Mouse (Mus musculus): ENCODE data around the gene Clec9a. TPM values are rescaled to one million over a fixed set of nuclear protein-coding genes. Genes with fewer than 3 reads are reported as not detected.

Clec9a gene
- polyA plus RNA-seq, 1 experiment = 0.33 TPM

DNA sequence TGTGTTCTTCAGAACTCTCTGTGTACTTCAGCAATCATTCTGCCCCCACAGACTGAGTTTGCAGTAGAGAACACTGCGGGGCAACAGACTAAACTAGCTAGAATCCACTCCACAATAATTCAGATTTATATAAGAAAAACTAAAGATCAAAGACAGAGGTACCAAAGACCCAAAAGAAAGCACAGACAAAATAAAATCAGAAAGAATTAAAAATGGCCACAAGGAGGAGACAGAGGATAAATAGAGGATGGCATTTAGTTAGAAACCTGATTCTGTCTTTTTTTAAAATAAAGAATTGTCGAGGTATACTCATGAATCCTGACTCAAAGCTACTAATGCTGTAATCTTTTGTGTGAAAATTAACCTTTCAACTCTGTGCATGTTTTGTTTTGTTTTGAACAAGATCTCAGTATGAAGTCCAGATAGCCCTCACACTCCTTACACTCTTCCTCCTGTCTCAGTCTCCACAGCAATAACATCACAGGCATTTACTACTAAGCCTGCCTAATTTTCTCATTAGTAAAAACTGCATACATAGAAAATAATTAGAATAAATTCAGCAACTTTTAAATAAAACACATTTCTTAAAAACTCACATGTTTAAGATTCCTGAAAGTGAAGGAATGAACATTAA, 15.5 kb upstream of the Clec9a start:
- peak; percentile 49 for DNase-seq (ENCODE audit: low read depth)
- no peak for TF ChIP-seq POLR2A (IDR thresholded peaks at IDR 0.05; ENCODE audit: borderline replicate concordance, extremely low read depth, insufficient read depth, insufficient read length, poor library complexity, severe bottlenecking)
- TF ChIP-seq CTCF (IDR thresholded peaks at IDR 0.05; ENCODE audit: borderline replicate concordance, extremely low read depth, insufficient read depth, insufficient read length) = peak; percentile 20; the same call in 1 of the 2 replicates

GRCm38 (mm10) chr6:129393732-129394131, 14.9 kb upstream of the Clec9a start:
- TF ChIP-seq CTCF (IDR thresholded peaks at IDR 0.05; ENCODE audit: borderline replicate concordance, extremely low read depth, insufficient read depth, insufficient read length) = no peak
- no peak for DNase-seq (ENCODE audit: low read depth)

DNA sequence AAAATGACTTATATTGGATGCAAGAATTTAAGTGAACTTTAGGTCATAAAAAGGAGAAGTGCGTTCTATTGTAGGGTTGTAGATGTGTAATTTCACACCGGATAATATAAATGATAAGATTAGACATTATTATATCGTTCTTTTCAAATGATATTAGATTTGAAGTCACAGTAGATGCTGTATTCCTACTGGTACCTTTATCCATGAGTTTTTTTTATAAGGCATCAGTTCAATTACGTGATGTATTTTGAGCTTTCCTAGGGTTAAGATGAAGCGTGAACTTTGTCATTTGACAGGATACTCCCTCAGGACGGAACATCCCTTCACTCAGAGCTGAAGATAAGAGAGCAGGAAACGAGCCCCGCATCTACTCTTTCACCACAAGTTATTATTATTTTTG, 11.7 kb upstream of the Clec9a start, which contains the start of gene Clec1b:
TSS of gene Clec1b (plus strand) at position 301 of the 400 bp plus-strand sequence.
- TF ChIP-seq CTCF (IDR thresholded peaks at IDR 0.05; ENCODE audit: borderline replicate concordance, extremely low read depth, insufficient read depth, insufficient read length) (no peak), POLR2A (IDR thresholded peaks at IDR 0.05; ENCODE audit: borderline replicate concordance, extremely low read depth, insufficient read depth, insufficient read length, poor library complexity, severe bottlenecking) (no peak)
- DNase-seq (ENCODE audit: low read depth) = no peak

GRCm38 (mm10) chr6:129399945-129400344, 8.7 kb upstream of the Clec9a start:
- DNase-seq (ENCODE audit: low read depth) = no peak
- TF ChIP-seq CTCF (IDR thresholded peaks at IDR 0.05; ENCODE audit: borderline replicate concordance, extremely low read depth, insufficient read depth, insufficient read length) = no peak
- no peak for TF ChIP-seq POLR2A (IDR thresholded peaks at IDR 0.05; ENCODE audit: borderline replicate concordance, extremely low read depth, insufficient read depth, insufficient read length, poor library complexity, severe bottlenecking)

DNA sequence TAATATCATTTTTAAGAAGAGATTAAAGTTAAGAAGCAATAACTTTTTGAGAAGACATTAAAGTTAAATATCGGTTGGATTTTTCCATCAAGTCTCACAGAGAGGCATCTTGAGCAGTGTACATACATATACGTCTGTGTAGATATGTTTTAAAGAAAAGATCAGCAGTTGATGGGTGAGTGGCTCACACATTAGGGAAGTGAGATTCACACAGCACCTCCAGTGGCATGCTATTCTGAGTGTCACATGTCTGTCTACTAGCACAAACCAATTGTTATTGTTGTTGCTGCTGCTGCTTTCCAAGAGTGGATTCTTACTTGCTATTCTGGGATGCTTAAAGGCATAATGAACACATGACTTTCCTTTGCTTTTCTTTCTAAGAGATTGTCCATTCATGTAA, 6.3 kb upstream of the Clec9a start:
- TF ChIP-seq POLR2A (IDR thresholded peaks at IDR 0.05; ENCODE audit: borderline replicate concordance, extremely low read depth, insufficient read depth, insufficient read length, poor library complexity, severe bottlenecking) (no peak), CTCF (IDR thresholded peaks at IDR 0.05; ENCODE audit: borderline replicate concordance, extremely low read depth, insufficient read depth, insufficient read length) (no peak)
- no peak for DNase-seq (ENCODE audit: low read depth)

DNA sequence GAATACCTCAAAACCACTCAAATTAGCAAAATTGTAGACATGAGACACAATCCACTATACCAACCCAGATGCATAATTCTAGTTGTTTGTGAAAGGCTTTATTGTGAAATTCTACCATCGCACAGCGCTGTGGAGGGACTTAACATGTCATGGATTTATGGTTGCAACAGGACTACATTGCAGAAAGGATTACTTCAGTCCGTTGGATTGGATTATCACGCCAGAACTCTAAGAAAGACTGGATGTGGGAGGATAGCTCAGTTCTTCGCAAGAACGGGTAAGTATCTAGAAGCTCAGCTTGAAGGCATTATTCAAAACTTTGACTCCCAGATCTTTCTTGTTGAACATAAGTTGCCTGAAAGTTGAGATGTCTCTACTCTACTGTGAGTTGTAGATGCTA, 5.3 kb upstream of the Clec9a start:
- TF ChIP-seq POLR2A (IDR thresholded peaks at IDR 0.05; ENCODE audit: borderline replicate concordance, extremely low read depth, insufficient read depth, insufficient read length, poor library complexity, severe bottlenecking) = no peak
- TF ChIP-seq CTCF (IDR thresholded peaks at IDR 0.05; ENCODE audit: borderline replicate concordance, extremely low read depth, insufficient read depth, insufficient read length) = no peak
- no peak for DNase-seq (ENCODE audit: low read depth)

GRCm38 (mm10) chr6:129405999-129406398, 2.7 kb upstream of the Clec9a start:
- no peak for TF ChIP-seq CTCF (IDR thresholded peaks at IDR 0.05; ENCODE audit: borderline replicate concordance, extremely low read depth, insufficient read depth, insufficient read length)
- no peak for TF ChIP-seq POLR2A (IDR thresholded peaks at IDR 0.05; ENCODE audit: borderline replicate concordance, extremely low read depth, insufficient read depth, insufficient read length, poor library complexity, severe bottlenecking)
- DNase-seq (ENCODE audit: low read depth) = no peak

GRCm38 (mm10) chr6:129407324-129407723, 1.3 kb upstream of the Clec9a start:
- no peak for TF ChIP-seq POLR2A (IDR thresholded peaks at IDR 0.05; ENCODE audit: borderline replicate concordance, extremely low read depth, insufficient read depth, insufficient read length, poor library complexity, severe bottlenecking)
- TF ChIP-seq CTCF (IDR thresholded peaks at IDR 0.05; ENCODE audit: borderline replicate concordance, extremely low read depth, insufficient read depth, insufficient read length) = no peak
- DNase-seq (ENCODE audit: low read depth) = no peak

- DNase-seq (ENCODE audit: low read depth) = peak; percentile 37
- TF ChIP-seq CTCF (IDR thresholded peaks at IDR 0.05; ENCODE audit: borderline replicate concordance, extremely low read depth, insufficient read depth, insufficient read length) = no peak
- TF ChIP-seq POLR2A (IDR thresholded peaks at IDR 0.05; ENCODE audit: borderline replicate concordance, extremely low read depth, insufficient read depth, insufficient read length, poor library complexity, severe bottlenecking) = no peak
Observed at GRCm38 (mm10) chr6:129414177-129414576, 5.5 kb downstream of the Clec9a start.

- DNase-seq (ENCODE audit: low read depth) = no peak
- TF ChIP-seq POLR2A (IDR thresholded peaks at IDR 0.05; ENCODE audit: borderline replicate concordance, extremely low read depth, insufficient read depth, insufficient read length, poor library complexity, severe bottlenecking) (no peak), CTCF (IDR thresholded peaks at IDR 0.05; ENCODE audit: borderline replicate concordance, extremely low read depth, insufficient read depth, insufficient read length) (no peak)
Observed at GRCm38 (mm10) chr6:129422311-129422710, 13.6 kb downstream of the Clec9a start.

DNA sequence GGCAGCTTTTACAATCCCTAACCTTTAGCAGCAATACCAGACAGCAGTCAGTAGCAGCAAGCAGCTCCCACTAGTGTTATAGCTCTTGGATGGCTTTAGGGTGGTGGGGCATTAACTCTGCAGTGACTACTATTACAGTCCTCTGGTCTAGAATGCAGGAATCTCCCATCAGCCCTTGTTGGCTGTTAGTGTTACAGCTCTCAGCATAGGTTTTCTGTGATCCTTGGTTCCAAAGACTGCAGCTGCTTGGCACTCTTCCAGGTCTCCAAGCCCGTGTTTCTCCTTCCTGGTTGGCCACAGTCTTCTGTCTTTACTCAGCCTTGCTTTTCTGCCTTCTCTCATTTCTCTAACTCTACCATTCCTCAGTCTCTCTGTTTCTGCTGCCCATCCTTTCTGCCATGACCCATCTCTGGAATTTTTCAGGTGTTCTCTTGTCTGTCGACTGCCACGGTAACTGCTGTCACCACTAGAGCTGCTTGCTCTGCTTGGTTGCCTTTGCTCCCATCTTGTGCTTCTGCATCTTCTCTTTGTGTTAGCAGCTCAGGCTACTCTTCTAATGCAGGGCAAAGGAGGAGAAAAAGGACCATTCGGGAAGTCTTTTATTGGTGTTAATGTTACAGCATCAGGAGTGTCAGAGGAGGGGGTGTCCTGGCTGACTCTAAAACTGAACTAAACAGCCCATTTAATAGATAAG, 14.5 kb downstream of the Clec9a start:
- DNase-seq (ENCODE audit: low read depth) = peak; percentile 67
- TF ChIP-seq CTCF (IDR thresholded peaks at IDR 0.05; ENCODE audit: borderline replicate concordance, extremely low read depth, insufficient read depth, insufficient read length) = no peak
- no peak for TF ChIP-seq POLR2A (IDR thresholded peaks at IDR 0.05; ENCODE audit: borderline replicate concordance, extremely low read depth, insufficient read depth, insufficient read length, poor library complexity, severe bottlenecking)

DNA sequence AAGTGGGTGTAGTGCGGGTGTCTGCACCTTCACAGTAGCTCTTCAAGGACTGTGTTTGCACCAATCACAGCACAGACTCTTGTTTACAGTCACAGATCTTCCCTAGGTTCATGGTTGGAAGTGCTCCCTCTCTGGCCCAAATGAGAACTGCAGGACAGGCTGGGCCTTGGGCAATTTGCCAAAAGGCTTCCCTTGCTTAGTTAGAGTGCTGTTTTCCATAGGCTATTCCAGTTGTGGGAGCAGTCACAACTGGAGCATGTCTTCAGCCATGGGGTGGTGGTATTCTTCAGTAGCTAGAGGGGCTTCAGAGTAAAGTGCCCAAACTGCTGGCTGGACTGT, 15.0 kb downstream of the Clec9a start:
- TF ChIP-seq POLR2A (IDR thresholded peaks at IDR 0.05; ENCODE audit: borderline replicate concordance, extremely low read depth, insufficient read depth, insufficient read length, poor library complexity, severe bottlenecking) (no peak), CTCF (IDR thresholded peaks at IDR 0.05; ENCODE audit: borderline replicate concordance, extremely low read depth, insufficient read depth, insufficient read length) (peak; percentile 88)
- peak; percentile 81 for DNase-seq (ENCODE audit: low read depth)
